Mouse (Mus musculus) layer of hippocampus, adult 2 months (tissue): ENCODE results near the gene Setd2. TPM values are rescaled to one million over a fixed set of nuclear protein-coding genes. Genes with fewer than 3 reads are reported as not detected.
A peak's percentile ranks its signal among the peaks of the same experiment; 100 is the strongest.

Experiments used
- DNase-seq, 2 experiments: peaks; one replicate each; pipeline ENCODE4 v3.0.0; 2022; ENCODE audit warnings: low spot score in 2 of 2
- H3K27ac ChIP-seq: fragments of 200-600 bp; 2 replicates; pipeline ENCODE4 v1.8.1; 2022
- H3K4me3 ChIP-seq: fragments of 200-600 bp; 2 replicates; pipeline ENCODE4 v1.8.1; 2022; ENCODE audit warnings: mild to moderate bottlenecking
- CTCF ChIP-seq: fragments of 200-600 bp; conservative IDR thresholded peaks from 2 replicates; pipeline ENCODE4 v1.8.1; 2022; ENCODE audit warnings: antibody characterized with exemption, mild to moderate bottlenecking, moderate library complexity
- total RNA-seq, 2 experiments: library from RNA; stranded (reverse); gene quantifications; 2 replicates each; pipeline ENCODE4 v1.2.3; 2021

The Setd2 gene
- total RNA-seq, 2 experiments from 2014 or later = 50.9 to 64.9 TPM

DNA sequence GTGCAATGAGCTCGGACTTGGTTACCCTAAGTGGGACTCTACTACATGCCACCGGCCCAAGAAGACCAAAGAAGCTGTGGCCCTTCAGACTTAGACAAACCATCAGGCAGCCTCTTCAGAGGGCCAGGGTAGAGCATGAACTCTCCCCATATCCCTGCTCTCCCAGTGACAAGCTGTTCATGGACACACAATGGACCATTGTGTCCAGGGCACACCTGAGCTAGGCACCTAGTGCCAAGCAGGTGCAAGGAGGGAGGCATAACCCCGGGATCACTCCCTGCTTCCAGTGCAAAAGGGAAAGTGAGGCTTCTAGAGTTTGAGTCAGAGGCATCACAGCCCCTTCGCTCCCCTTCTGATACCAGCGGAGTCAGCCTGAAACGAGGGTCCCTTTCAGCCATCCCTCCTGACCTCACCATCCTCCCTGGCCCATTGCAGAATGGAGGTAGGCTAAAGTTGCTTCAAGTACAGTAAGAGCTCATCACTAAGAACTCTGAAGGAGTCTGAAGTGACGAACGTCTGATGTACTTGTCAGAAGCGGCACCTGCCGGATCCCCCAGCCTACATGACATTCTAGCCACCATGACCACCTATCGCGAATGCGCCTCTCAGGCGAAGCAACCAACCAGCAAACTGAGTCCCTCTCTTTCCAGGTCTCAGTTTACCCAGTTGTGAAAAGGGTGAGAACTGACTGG lies 120.7 kb downstream of the Setd2 start:
- TF ChIP-seq CTCF = no peak
- peak overlapping the region; percentile 100 for H3K27ac ChIP-seq
- H3K4me3 ChIP-seq = peak overlapping the region; percentile 78
- DNase-seq = no peak

DNA sequence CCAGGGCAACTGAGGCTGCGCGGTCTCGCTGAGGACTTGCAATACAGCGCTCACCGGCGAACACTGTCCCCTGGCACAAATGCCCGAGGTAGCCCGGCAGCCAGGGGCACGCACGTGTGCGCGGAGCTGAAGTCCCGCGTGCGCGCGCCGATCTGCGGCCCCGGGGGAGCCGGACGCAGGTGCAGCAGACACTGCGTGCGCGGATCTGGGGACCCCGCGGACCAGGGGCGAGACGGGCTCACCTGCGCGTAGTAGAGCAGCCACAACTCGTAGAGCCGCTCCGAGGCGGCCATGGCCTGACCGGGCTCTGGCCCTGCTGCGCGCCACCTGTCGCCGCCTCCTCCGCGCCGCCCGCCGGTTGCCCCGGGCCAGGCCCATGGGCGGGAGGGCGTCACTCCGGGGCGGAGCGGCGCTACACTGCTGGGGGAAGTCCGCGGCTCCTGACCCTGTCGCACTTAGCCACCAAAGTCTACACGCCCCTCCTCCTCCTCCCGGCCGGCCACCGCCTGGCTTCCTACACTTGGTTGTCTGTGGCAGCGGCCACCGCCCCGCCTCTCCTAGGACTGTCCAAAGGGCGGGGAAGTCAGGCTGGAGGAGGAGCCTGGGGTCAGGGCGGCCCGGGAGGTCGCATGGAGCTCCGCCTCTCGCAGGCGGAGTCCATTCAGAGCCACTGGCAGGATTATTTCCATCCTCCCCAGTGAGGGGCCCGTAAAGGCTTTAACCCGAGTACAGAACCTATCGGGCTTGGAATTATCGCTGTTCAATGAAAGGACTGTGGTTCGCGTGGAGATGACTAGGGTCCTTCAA lies 121.5 kb downstream of the Setd2 start, which contains the start of gene Nbeal2:
Nbeal2 (minus strand) TSS at position 507 of the 807 bp plus-strand sequence.
- H3K4me3 ChIP-seq = peak within 1 kb of the TSS; percentile 78
- peak within 1 kb of the TSS; percentile 100 for H3K27ac ChIP-seq
- DNase-seq = peak; percentile 78 to 83
- TF ChIP-seq CTCF = no peak; the same call in 1 of the 2 replicates

DNA sequence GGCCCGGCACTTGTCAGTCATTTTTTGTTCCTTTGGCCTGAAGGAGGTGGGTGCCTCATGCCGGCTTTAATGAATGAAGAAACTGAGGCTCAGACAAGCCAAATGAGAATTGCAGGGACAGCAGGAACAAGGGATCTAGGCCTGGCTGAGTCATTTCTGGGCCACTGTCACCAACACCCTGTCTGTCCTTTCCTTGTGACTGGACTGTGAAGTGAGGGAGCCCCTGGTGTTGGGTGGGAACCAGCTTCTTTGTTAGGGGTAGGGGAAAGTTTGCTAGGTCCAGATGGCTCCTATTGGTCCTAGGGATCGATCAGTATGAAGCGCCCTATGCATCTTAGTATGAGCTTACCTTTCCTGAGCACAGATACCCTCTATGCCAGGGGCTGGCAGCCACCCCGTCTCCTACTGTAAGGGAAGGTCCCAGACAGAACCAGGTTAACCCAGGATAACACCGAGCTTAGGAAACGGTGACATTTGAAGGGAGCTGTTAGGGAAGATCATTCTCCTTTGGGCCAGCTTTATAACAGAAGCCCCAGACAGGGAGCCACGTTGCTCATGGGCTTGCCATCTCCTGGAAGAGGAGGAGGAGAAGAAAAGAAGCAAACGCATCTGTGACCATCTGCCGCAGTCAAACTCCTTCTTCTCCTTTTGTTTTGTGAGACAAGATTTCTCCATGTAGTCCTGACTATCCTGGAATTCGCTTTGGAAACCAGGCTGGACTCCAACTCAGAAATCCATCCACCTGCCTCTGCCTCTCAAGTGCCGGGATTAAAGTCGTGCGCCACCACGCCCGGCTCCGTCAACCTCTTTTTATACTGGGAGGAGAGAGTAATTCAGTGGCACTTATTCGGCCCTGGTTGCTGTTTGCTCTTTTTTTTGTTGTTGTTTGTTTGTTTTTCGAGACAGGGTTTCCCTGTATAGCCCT lies 122.6 kb downstream of the Setd2 start:
- DNase-seq = no peak
- H3K27ac ChIP-seq = peak overlapping the region; percentile 100
- no peak for TF ChIP-seq CTCF
- peak overlapping the region; percentile 78 for H3K4me3 ChIP-seq

- peak overlapping the region; percentile 73 for H3K4me3 ChIP-seq
- peak overlapping the region; percentile 100 for H3K27ac ChIP-seq
- no peak for TF ChIP-seq CTCF
- DNase-seq = no peak
Measured at GRCm38 (mm10) chr9:110655651-110656007, 123.2 kb downstream of the Setd2 start.

DNA sequence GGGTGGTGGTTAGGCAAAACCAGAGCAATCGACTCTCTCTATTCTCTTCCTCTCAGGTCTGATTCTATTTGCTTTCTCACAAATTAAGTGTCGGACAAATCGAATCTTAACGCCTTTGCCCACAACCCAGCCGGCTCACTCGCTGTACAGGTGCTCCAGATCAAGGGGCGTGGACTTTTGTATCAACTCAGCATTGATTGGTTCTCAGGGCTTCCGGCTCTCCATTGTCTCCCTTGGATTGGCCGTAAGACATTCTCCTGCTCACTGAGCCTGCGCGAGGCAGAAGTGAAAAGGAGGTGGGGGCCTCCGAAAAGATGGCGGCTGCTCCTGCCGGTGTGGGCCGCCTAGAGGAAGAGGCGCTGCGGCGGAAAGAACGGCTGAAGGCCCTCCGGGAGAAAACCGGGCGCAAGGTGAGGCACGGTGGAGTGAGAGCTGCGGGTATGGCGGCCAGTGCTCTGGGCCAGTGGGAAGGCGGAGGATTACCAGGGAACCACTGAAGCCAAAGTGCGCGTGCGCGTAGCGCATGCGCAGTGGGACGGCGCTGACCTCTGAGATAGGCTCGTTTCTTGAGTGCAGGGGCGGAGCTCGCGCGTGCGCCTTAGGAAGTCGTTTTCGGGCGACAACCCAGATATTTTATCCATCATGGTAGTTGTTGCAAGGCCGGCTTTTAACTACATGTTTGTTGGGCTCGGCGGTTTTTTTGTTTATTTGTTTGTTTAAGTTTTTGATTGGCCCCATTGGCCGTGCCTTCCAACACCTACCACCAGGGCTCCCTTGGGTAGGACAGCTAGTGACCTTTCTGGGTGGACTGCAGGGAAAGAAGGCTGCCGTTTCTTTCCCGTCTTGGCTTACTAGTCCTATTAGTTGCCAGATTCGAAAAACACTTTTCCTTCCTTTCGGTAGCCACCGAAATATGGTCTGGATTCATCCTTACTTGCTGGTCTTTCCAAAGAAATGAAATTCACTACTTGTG lies 124.1 kb downstream of the Setd2 start, which contains the start of gene Ccdc12:
Ccdc12 (plus strand) TSS at position 255 of the 973 bp plus-strand sequence.
- Histone ChIP-seq H3K4me3 (peak within 1 kb of the TSS; percentile 73), H3K27ac (peak within 1 kb of the TSS; percentile 100)
- DNase-seq = peak; percentile 94 to 95
- TF ChIP-seq CTCF = peak; percentile 56

DNA sequence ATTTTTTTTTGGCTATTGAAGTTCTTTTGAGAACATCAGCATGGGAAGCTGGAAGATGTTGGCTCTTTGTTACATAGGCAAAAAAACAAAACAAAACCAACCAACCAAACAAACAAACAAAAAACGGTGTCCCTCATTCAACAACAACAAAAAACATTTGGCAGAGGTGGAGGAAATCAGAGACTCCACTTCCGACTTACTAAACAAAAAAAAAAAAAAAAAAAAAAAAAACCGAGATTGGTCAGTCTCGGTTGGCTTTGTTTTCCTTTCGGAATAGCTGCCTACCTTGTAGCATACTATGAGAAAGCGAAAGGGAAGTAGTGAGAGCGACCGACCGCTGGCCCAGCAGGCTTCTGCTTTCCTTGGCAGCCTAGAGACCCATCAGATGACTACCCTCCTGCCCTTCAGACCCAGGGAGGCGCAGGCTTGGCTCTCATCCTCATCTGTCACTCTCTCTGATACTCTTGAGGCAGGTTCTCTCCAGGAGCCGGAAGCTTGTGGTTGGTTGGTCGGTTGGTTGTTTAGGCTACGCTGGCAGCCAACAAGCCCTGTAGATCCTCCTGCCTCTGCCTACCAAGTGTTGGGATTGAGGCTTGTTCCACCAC lies 125.2 kb downstream of the Setd2 start:
- Histone ChIP-seq H3K27ac (peak overlapping the region; percentile 100), H3K4me3 (peak overlapping the region; percentile 73)
- no peak for DNase-seq
- no peak for TF ChIP-seq CTCF

- DNase-seq = no peak
- Histone ChIP-seq H3K27ac (no peak overlapping the region), H3K4me3 (no peak overlapping the region)
- TF ChIP-seq CTCF = no peak
Measured at GRCm38 (mm10) chr9:110659521-110659920, 127.1 kb downstream of the Setd2 start.

- H3K27ac ChIP-seq = peak overlapping the region; percentile 59; the same call in 1 of the 2 replicates
- no peak for TF ChIP-seq CTCF
- no peak for DNase-seq
- H3K4me3 ChIP-seq = no peak overlapping the region
Measured at GRCm38 (mm10) chr9:110660208-110660607, 127.8 kb downstream of the Setd2 start.

DNA sequence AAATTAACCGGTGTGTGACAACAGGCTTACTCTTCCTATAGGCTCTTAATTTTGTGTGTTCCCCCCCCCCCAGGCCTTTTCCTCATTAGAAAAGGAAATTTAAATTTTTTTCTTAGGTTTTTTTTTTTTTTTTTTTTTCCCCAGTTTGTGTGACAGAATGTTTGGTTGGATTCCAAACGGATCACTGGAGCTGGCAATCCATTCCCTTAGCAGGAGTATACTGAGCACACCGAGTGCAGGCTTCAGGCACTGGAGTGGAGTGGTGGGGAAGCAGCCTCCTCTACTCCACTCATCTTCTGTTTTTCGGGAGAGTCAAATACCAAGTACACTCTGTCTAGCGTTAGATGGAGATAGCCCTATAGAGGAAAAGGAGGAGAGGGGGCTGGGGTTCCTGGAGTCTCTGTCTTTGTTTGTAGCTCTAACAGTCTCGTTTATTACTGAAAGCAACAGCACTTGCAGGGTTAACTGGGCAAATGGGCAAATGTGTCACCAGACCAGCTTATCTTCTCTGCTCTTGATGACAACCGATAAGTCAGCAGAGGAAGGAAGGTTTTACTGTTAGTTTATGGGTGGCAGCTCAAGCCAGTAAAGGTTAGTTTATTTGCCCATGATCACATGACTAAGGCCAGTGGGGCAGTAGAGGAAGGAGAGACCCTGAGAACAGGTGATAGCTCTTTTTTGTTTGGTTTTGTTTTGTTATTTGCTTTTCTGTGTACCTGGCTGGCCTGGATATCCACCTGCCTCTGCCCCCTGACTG lies 128.6 kb downstream of the Setd2 start:
- DNase-seq = peak in 1 of 2 experiments; percentile 34
- peak overlapping the region; percentile 76 for H3K27ac ChIP-seq
- H3K4me3 ChIP-seq = no peak overlapping the region; the same call in 1 of the 2 replicates
- no peak for TF ChIP-seq CTCF

- no peak for TF ChIP-seq CTCF
- no peak for DNase-seq
Measured at GRCm38 (mm10) chr9:110662844-110663243, 130.4 kb downstream of the Setd2 start.

More at GRCm38 (mm10) chr9:110662844-110663243, 130.4 kb downstream of the Setd2 start:
- Histone ChIP-seq H3K27ac (no peak overlapping the region), H3K4me3 (no peak overlapping the region)
